Mouse (Mus musculus) left cerebral cortex, postnatal 4 days (tissue): ENCODE results near the gene Aldh1a3. TPM values are rescaled to one million over a fixed set of nuclear protein-coding genes. Genes with fewer than 3 reads are reported as not detected.

Experiments
- DNase-seq: peaks from one replicate; pipeline ENCODE4 v3.0.0-alpha.2; 2022
- intact Hi-C: fragments of 180-260 bp; cut with DNase I; formaldehyde crosslinking; loops from one replicate; pipeline ENCODE4 v1.15.1; 2025
- total RNA-seq, 2 experiments: library from RNA; stranded (reverse); gene quantifications; 2 replicates each; pipeline ENCODE4 v1.2.3; 2021

Aldh1a3 gene
- total RNA-seq, result 1 to 10 TPM; 2.9 TPM

GRCm38 (mm10) chr7:66427437-66428161, at the start of gene Aldh1a3:
Aldh1a3 (minus strand) TSS chr7:66427517.
- intact Hi-C loops, result no loop called here
- DNase-seq, result peak; percentile 27

GRCm38 (mm10) chr7:66476289-66476688, 49.0 kb upstream of the Aldh1a3 start:
- no peak for DNase-seq
- intact Hi-C loops, result no loop called here

GRCm38 (mm10) chr7:66471641-66472216, 44.4 kb upstream of the Aldh1a3 start:
- intact Hi-C loops, result no loop called here
- DNase-seq, result peak; percentile 19

DNA sequence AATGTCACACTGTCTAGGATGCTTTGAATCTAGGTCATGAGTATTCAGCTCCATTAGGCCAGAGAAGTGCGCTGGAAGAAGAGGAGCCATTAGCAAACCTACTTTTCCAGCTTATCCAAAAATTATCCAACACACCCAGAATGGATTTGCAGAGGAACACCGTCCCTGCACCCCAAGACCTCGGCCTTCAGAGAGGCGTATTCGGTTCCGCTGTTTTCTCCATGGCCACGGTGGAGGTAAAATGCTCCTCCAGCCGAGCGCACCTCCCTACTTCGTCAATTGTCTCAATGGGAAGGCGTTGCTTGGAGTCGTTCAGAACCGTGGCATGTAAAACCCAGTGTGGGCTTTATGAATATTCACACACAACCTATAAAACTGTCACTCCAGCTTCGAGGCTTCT, 39.3 kb upstream of the Aldh1a3 start:
- DNase-seq, result no peak
- intact Hi-C loops, result no loop called here

- no peak for DNase-seq
- intact Hi-C loops, result no loop called here
Measured at GRCm38 (mm10) chr7:66465241-66465640, 37.9 kb upstream of the Aldh1a3 start.

GRCm38 (mm10) chr7:66463081-66463480, 35.8 kb upstream of the Aldh1a3 start:
- intact Hi-C loops, result no loop called here
- no peak for DNase-seq

DNA sequence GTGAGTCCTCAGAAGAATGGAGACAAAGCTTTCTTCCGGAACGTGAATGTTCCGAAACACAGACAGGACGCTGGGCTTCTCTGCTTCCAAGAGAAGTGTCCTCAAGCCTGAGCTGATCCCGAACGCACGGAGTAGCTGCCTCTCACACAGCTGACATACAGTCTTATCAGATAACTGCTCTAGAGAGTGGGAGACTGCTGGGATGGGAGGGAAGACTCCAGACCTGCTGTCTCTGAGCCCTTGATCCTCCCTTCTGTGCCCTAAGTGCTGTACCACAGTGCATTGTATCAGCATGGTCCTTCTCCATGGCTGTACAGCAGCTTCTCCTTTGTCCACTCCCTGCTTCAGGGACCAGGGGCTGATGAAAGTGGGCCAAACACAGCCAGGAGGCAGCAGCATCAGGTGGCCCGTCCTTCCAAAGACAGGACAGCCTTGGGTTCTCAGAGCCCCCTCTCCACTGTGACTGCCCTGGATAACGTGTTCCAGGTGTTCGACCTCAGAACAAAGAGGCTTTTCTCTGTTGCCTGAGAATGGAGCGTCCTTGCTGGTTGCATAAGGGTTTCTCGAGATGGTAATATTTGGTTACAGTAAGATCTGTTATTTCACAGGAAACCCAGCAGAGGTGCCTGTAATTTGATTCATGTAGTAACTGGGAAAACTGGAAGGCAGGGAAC, 24.4 kb upstream of the Aldh1a3 start:
- no peak for DNase-seq
- intact Hi-C loops, result no loop called here

- intact Hi-C loops, result no loop called here
- peak; percentile 62 for DNase-seq
Measured at GRCm38 (mm10) chr7:66449971-66450752, 22.8 kb upstream of the Aldh1a3 start.

GRCm38 (mm10) chr7:66448786-66449540, 21.6 kb upstream of the Aldh1a3 start:
- intact Hi-C loops, result no loop called here
- no peak for DNase-seq

DNA sequence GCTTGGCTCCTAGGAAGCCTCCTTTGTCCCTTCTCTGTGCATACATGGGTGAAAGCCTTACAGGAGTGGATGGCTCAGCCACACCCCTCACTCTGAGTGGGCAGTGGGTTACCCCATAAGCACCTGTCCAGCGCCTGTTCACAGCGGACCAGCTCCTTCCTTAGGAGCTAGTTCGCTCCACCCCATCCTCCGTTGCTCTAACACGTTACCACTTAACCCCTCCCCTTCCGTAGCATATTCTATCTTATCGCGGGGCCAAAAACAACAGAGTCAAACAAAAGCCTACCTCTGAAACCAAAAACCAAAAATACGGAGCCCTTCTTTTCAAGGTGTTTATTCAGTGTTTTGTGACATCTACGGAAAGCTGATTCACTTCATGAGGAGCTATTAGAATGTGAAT, 21.0 kb upstream of the Aldh1a3 start:
- DNase-seq, result no peak
- intact Hi-C loops, result no loop called here

DNA sequence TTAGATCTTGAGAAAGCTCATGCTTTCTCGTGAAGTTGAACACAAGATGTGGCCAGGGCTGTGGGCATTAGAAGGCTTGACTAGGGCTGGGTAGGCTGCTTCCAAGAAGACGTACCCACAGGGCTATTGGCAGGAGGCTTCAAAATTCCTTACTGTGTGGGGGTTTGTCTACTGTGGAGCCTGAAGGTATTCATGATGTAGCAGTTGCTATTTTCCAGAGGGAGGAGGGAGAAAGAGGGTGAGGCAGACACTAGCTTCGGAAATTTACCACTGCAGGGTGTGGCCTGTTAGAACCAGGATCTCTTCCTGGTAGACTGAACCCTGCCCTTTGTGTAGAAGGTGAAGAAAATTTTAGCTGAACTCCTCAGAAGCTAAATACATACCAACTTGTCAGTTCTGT, 19.5 kb upstream of the Aldh1a3 start:
- intact Hi-C loops, result no loop called here

GRCm38 (mm10) chr7:66445117-66445905, 18.0 kb upstream of the Aldh1a3 start:
- no peak for DNase-seq
- intact Hi-C loops, result no loop called here

More for the DNA sequence above, 19.5 kb upstream of the Aldh1a3 start:
- no peak for DNase-seq

GRCm38 (mm10) chr7:66444706-66445105, 17.4 kb upstream of the Aldh1a3 start:
- intact Hi-C loops, result no loop called here
- peak; percentile 44 for DNase-seq

DNA sequence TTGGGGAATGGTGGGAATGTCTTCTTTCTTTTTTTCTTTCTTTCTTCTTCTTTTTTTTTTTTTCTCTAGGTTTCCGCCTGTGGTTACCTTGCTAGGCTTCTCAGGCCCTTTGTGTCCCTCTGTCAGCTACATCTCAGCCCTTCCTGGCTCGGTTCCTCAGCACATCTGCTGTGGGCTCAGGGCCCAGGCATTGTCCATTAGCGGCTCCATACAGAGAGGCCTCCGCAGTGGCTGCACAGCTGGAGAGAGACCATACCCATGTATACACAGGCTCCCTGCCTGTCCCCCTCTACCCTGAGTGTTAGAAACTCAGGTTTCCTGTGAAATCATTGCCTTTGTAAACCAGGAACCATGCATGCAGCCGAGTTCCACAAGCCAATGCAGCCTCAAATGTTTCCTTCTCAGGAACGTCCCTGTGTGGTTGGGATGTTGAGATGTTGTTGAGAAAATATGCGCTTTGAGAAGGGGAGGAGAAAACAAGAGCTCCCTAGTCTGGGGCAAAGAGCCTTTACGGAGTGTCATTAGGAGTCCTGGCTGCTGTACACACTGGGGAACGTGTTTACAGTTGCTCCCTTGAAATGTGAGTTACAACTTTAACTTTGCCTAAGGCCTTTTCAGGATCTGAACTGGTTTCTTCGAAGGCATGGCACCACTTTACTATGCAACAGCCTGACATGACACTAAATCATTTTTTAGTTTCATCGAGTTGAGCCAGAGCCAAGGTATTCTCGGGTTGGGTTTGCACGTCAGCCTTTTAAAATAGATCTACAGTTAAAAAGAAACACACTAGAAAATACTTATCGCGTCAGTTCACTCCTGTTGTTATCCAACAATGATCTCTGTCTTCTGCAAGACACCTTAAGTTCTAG, 15.4 kb upstream of the Aldh1a3 start:
- peak; percentile 48 for DNase-seq
- intact Hi-C loops, result no loop called here

- intact Hi-C loops, result no loop called here
- no peak for DNase-seq
Measured at GRCm38 (mm10) chr7:66438787-66439669, 11.7 kb upstream of the Aldh1a3 start.

DNA sequence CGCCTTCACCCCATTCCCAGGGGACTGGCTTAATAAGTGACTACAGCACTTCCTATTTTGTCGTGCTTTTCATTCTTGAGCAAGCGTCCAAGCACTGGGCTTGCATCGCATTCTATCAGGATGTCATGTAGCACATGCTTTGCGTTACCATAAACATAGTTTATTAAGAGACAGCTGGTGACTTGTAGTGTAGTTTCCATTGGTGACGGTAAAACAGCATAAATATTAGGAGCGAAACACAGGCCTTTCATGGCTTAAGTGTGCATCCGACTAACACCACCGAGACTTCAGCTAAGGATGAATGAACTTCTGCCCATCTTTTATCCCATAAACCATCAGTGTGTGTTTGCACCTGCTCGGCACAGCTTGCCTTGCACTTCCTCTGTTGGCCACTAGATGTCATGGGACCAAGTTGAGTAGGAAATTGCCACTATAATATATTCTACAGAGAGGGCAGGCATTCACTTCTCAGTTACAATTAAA, 7.2 kb upstream of the Aldh1a3 start:
- intact Hi-C loops, result loop anchor here (5.0 kb wide), 1 partner anchor 228 kb away; no protein-coding TSS in a partner anchor
- DNase-seq, result peak; percentile 72

DNA sequence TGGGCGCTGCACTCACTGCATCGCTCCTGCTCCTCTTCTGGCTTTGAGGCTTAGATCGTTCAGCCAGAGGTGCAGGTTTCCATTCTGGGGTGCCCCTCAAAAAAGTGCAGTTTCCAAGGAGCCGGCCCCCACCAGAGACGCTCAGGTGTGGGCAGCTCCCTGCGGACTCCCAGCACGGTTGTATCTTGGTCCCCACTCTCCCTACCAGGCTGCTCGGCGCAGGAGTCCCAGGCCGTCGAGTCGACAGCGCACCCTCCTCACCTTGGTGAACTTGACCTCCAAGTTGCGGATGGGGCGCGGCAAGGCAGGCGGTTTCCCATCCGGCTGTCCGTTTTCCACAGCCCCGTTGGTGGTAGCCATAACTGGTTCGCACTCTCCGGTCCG, 272 bp downstream of the Aldh1a3 start:
- DNase-seq, result no peak
- intact Hi-C loops, result no loop called here

DNA sequence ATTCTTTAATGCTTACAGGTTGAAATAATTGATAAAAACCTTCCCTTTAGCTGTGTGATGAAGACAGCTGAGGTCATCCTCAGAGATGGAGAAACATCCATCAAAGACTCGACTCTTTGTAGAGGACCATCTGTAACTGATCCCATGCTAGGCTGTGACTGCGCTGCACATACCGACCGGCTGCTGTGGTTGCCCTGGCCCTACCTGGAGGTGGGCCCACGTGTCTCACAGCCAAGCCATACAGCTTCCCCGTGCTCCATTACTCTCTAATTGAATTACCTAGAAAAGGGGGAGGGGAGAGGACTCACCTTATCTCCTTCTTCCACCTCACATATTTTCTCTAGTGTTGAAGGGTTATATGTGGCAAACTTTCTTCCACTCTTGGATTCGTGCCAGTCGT, 5.4 kb downstream of the Aldh1a3 start:
- no peak for DNase-seq
- intact Hi-C loops, result no loop called here
